Mouse (Mus musculus) ES-Bruce4 (cell line): ENCODE measurements at regions not wholly inside any gene's neighbourhood (a gene's known extent, or its start where the extent isn't known, plus 50 kb on each side); places are given as distances from the start of the nearest gene placed in this dataset.

Experiments used
- CTCF ChIP-seq: IDR thresholded peaks from one replicate; pipeline ENCODE4 v1.8.1; 2011; ENCODE audit warnings: low read depth, low read length
- EP300 ChIP-seq: IDR thresholded peaks from 2 replicates; pipeline ENCODE4 v1.6.1; 2011; ENCODE audit warnings: low read depth, low read length; ENCODE audit not compliant: insufficient read depth
- POLR2A ChIP-seq: IDR thresholded peaks from one replicate; pipeline ENCODE4 v1.8.1; 2011; ENCODE audit warnings: low read length; ENCODE audit not compliant: insufficient read depth

- TF ChIP-seq POLR2A (no peak), EP300 (no peak), CTCF (no peak)
Measured at GRCm38 (mm10) chr8:25366181-25366580, 542.0 kb upstream of the Adam5 start.
